Mouse (Mus musculus): Measurements from ENCODE around the gene Pacs1. TPM values are rescaled to one million over a fixed set of nuclear protein-coding genes. Genes with fewer than 3 reads are reported as not detected.
"Not testable (repeated sequence)": the region's sequence is repeated elsewhere in the genome, so short reads cannot be mapped to it uniquely, and the experiment has no call there.

Gene Pacs1
- polyA plus RNA-seq, 1 experiment from 2014 or later: 26.1 TPM

GRCm38 (mm10) chr19:5098363-5099143, 174.4 kb downstream of the Pacs1 start, which contains the start of gene Cnih2:
TSS of gene Cnih2 (minus strand) at chr19:5098521.
- DNase-seq (ENCODE audit: low spot score): peak; percentile 73
- no peaks in the 10 kb centered on the region for H3K9me3 ChIP-seq
- H3K4me3 ChIP-seq: peak within 1 kb of the TSS; percentile 71
- 3% methylated on average over 33 of the region's 48 CpGs for WGBS
- H3K27me3 ChIP-seq (ENCODE audit: insufficient read depth, poor library complexity, severe bottlenecking): peaks cover 12% of the 10 kb centered on the region; the same call in 1 of the 2 replicates
- H3K4me1 ChIP-seq (replicated peaks): peaks cover 67% of the 10 kb centered on the region
- H3K36me3 ChIP-seq: peaks cover 45% of the 10 kb centered on the region
- H3K27ac ChIP-seq: peak within 1 kb of the TSS; percentile 94

DNA sequence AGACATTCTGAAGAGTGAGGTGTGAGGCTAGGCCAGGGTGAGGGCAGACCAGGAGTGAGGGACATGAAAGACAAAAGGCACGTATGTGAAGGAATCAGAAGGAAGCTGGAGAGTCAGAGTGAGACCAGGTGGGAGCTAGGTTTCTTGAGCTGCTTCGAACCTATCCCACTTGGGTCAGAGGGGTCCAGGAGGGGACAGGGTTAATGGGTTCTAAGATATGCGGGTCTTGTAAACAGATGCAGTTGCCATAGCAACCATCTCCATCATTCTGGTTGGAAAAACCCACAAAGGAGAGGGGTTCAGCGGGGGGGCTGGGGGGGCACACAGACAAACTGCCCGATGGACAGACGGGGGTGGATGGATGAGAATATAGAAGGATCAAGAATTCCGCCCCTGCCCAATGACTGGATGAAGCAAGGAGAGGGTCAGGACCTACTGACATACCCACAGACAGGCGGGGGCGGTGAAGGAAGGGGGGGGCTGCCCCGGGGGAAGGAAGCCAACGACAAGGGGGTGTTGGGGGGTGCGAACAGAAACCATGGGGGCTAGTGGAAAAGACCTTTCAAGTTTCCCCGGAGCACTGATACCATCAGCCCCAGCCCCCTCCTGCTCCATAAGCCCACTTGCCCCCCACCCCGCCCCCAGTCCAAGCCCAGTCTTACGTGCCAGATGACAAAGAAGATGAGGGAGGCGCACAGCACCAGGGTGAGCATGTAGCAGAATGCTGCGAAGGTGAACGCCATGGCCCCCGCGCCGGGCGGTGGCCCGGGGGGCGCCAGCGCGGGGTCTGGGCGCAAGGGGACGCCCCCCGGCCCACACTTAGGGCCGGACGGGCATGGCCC, 175.2 kb downstream of the Pacs1 start:
- DNase-seq (ENCODE audit: low spot score): peak; percentile 44
- peak overlapping the region; percentile 94 for H3K27ac ChIP-seq
- peaks cover 70% of the 10 kb centered on the region for H3K4me1 ChIP-seq (replicated peaks)
- 2% methylated on average over 31 of the region's 31 CpGs for WGBS
- no peaks in the 10 kb centered on the region for H3K9me3 ChIP-seq
- H3K27me3 ChIP-seq (ENCODE audit: insufficient read depth, poor library complexity, severe bottlenecking): peaks cover 12% of the 10 kb centered on the region; the same call in 1 of the 2 replicates
- peaks cover 45% of the 10 kb centered on the region for H3K36me3 ChIP-seq
- peak overlapping the region; percentile 71 for H3K4me3 ChIP-seq

DNA sequence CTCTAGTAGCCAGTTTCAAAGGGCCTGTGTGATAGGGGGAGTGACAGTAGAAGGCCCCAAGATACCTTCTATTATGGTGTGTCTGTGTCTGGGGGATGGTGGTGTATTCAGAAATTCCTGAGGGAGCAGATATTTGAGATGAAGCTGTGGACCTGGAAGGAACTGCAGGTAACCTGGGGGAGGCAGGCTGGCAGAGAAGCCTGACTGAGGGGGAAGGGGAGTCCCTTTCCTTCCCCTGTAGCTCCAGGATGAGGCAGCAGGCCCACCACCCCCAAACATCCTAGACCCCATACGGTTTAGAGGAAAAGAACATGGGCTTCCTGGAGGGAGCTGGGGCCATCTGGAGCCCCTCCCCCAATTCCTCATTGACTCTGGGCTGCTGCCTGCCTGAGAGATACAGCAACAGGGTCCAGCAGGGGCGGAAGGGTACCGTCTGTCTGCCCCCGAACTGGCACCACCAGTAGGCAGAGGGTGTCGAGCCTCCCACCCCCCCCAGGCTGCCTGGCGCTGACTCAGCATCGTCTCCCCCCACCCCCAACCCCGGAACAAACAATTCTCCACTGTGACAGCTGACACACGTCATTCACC, 176.9 kb downstream of the Pacs1 start:
- Histone ChIP-seq H3K27me3 (ENCODE audit: insufficient read depth, poor library complexity, severe bottlenecking) (peaks cover 12% of the 10 kb centered on the region; the same call in 1 of the 2 replicates), H3K36me3 (peaks cover 45% of the 10 kb centered on the region), H3K4me3 (peak overlapping the region; percentile 71), H3K27ac (peak overlapping the region; percentile 94), H3K9me3 (no peaks in the 10 kb centered on the region), H3K4me1 (replicated peaks) (peaks cover 70% of the 10 kb centered on the region)
- DNase-seq (ENCODE audit: low spot score): peak; percentile 41
- 9% methylated on average over 9 of the region's 9 CpGs for WGBS

DNA sequence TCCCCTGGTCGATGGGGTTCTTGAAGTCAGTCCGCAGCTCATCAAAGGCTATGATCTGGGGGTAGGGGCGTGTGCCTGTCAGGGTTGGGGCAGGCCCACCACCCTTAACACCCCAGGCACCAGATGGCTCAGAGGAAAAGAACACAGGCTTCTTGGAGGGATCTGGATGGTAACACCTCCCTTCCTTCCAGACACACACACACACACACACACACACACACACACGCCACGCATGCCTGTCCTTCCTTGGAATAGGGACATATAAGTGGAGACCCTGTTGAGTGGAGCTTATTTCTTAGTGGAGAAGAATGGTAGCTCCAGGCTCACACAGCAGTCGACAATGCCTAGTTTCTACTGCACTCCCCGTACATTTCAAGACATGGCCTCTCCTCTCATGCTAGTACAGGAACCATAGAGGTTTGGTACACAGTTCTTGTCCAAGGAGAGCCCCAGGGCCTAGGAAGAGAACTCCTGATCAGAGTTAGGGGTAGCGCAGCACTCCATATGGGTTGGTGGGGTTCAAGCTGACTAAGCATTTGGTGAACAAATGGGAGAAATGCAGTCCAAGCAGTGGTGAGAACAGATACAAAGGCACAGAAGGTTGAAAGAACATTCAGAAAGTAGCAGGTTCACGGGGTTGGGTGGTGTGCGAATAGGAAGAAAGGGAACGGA, 178.0 kb downstream of the Pacs1 start:
- 37% methylated on average over 11 of the region's 11 CpGs for WGBS
- H3K4me1 ChIP-seq (replicated peaks): peaks cover 67% of the 10 kb centered on the region

GRCm38 (mm10) chr19:5094243-5094632, 178.7 kb downstream of the Pacs1 start:
- peak overlapping the region; percentile 71 for H3K4me3 ChIP-seq
- H3K27me3 ChIP-seq (ENCODE audit: insufficient read depth, poor library complexity, severe bottlenecking): 0 out of 2 replicates have a peak, but pooled peaks cover 4% of the 10 kb centered on the region
- under 1% methylated on average over 21 of the region's 21 CpGs for WGBS
- H3K36me3 ChIP-seq: peaks cover 44% of the 10 kb centered on the region
- H3K9me3 ChIP-seq: no peaks in the 10 kb centered on the region
- peak; percentile 98 for DNase-seq (ENCODE audit: low spot score)
- H3K4me1 ChIP-seq (replicated peaks): peaks cover 66% of the 10 kb centered on the region
- peak overlapping the region; percentile 94; the same call in 1 of the 2 replicates for H3K27ac ChIP-seq

More for the DNA sequence above, 178.0 kb downstream of the Pacs1 start:
- peak; percentile 30 for DNase-seq (ENCODE audit: low spot score)
- peaks cover 9% of the 10 kb centered on the region; the same call in 1 of the 2 replicates for H3K27me3 ChIP-seq (ENCODE audit: insufficient read depth, poor library complexity, severe bottlenecking)
- H3K27ac ChIP-seq: peak overlapping the region; percentile 94
- no peaks in the 10 kb centered on the region for H3K9me3 ChIP-seq
- H3K4me3 ChIP-seq: peak overlapping the region; percentile 71
- H3K36me3 ChIP-seq: peaks cover 45% of the 10 kb centered on the region

DNA sequence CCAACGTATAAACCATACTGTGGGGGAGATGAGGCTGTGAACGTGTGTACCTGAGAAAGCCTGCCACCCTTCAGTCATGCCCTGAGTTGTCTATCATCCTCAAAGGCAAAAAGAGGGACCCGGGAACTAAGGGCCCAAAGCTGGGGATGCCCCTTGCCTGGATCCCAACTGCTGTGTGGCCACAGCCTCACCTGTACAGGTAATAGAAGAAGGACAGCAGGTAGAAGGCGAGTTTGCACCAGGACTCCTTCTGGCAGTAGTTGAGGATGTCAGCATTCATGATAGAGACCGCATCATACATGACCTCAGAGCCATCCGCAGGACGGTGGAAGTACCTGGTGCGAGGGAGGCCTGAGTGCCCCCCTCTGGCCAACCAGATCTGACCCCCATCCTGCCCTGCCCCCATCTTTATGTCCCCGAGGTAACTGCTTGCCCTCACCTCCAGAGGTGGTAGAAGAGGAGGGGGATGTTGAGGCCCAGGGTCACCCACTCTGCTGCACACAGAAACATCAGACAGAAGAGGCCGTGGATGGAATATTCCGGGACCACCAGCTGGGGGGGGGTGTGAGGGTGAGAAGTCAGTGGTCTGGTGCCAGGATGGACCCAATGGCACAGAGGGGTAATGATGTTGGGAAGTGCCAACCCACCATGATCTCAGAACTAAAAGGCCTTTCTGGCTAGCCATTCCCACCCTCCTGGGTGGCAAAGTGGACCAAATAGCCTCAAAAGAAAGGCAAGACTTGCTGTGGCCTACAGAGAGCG, 179.3 kb downstream of the Pacs1 start:
- WGBS: 74% methylated on average over 12 of the region's 12 CpGs

GRCm38 (mm10) chr19:5092083-5092482, 180.8 kb downstream of the Pacs1 start:
- Histone ChIP-seq H3K4me3 (no peak overlapping the region), H3K4me1 (replicated peaks) (peaks cover 61% of the 10 kb centered on the region), H3K27me3 (ENCODE audit: insufficient read depth, poor library complexity, severe bottlenecking) (0 out of 2 replicates have a peak, but pooled peaks cover 1% of the 10 kb centered on the region), H3K36me3 (peaks cover 43% of the 10 kb centered on the region), H3K27ac (no peak overlapping the region), H3K9me3 (no peaks in the 10 kb centered on the region)
- WGBS: 92% methylated on average over 10 of the region's 10 CpGs
- DNase-seq (ENCODE audit: low spot score): no peak

More for the DNA sequence above, 179.3 kb downstream of the Pacs1 start:
- Histone ChIP-seq H3K27ac (no peak overlapping the region), H3K36me3 (peaks cover 43% of the 10 kb centered on the region), H3K9me3 (no peaks in the 10 kb centered on the region), H3K4me1 (replicated peaks) (peaks cover 66% of the 10 kb centered on the region), H3K27me3 (ENCODE audit: insufficient read depth, poor library complexity, severe bottlenecking) (0 out of 2 replicates have a peak, but pooled peaks cover 4% of the 10 kb centered on the region), H3K4me3 (peak overlapping the region; percentile 71)
- DNase-seq (ENCODE audit: low spot score): no peak

GRCm38 (mm10) chr19:5089324-5089723, 183.6 kb downstream of the Pacs1 start:
- no peak for DNase-seq (ENCODE audit: low spot score)
- peaks cover 47% of the 10 kb centered on the region for H3K4me1 ChIP-seq (replicated peaks)
- 0 out of 2 replicates have a peak overlapping the region, but pooled peaks have one; percentile 84 for H3K27ac ChIP-seq
- H3K27me3 ChIP-seq (ENCODE audit: insufficient read depth, poor library complexity, severe bottlenecking): peaks cover 23% of the 10 kb centered on the region
- WGBS: 93% methylated on average over 4 of the region's 4 CpGs
- H3K36me3 ChIP-seq: peaks cover 43% of the 10 kb centered on the region
- H3K9me3 ChIP-seq: no peaks in the 10 kb centered on the region
- H3K4me3 ChIP-seq: peak overlapping the region; percentile 84

DNA sequence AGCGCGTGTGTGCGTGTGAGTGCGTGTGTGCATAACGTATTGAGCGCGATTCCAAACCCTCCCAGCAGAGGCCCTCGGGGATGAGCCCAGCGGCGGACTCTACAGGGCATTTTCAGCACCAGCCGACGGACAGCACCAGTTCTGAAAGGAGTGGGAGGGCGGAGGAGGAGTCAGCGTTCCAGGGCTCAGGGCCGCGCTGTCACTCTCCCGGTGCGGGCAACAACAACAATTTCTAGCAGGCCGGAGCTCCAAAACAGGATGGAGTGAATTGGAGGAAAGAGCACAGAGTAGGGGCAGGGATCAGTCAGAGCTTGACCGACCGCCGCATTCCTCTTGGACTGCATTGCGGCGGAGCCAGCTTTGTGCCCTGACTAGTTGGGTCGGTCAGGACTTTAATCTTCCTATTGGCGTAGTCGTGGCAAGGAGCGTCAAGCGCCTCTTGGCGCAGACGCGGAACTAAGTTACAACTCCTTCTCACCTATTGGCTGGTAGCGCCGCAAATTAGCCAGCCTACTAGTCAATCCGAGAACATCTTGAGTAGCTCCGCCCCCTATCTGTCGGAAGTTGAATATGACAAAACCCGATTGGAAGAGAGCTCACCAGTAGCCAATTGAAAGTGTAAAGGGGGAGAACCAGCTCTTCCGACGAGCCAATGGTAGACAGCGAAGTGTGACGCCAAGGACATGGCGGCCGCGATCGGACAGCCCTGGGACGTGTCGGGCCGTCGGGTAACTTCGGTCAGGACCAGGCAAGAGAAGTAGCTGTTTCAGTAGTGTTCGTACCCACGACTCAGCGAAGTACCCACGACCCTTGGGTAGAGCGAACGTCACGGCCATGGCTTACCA, 184.8 kb downstream of the Pacs1 start, which contains the start of gene Yif1a:
Gene Yif1a (plus strand): TSS at position 655 of the 845 bp plus-strand sequence.
- peak; percentile 93 for DNase-seq (ENCODE audit: low spot score)
- Histone ChIP-seq H3K27ac (peak within 1 kb of the TSS; percentile 84), H3K27me3 (ENCODE audit: insufficient read depth, poor library complexity, severe bottlenecking) (peaks cover 35% of the 10 kb centered on the region), H3K36me3 (peaks cover 38% of the 10 kb centered on the region), H3K4me1 (replicated peaks) (peaks cover 36% of the 10 kb centered on the region), H3K4me3 (peak within 1 kb of the TSS; percentile 84), H3K9me3 (no peaks in the 10 kb centered on the region)
- under 1% methylated on average over 58 of the region's 58 CpGs for WGBS

DNA sequence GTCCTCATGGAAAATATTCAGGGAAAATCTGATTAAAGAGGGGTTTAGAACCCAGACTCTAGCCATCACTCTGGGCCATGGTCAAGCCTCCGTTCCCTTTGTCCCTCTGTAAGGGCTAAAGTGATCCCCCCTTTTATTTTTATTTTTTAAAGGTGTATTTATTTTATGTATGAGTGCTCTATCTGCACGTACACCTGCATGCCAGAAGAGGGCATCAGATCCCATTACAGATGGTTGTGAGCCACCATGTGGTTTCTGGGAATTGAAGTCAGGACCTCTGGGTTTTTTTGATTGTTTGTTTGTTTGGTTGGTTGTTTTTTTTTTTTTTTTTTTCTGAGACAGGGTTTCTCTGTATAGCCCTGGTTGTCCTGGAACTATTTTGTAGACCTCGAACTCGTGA, 186.4 kb downstream of the Pacs1 start:
- Histone ChIP-seq H3K4me1 (replicated peaks) (peaks cover 36% of the 10 kb centered on the region), H3K36me3 (peaks cover 22% of the 10 kb centered on the region), H3K27me3 (ENCODE audit: insufficient read depth, poor library complexity, severe bottlenecking) (peaks cover 51% of the 10 kb centered on the region)
- 58% methylated on average over 4 of the region's 4 CpGs for WGBS
- H3K9me3 ChIP-seq; DNase-seq (ENCODE audit: low spot score); H3K4me3 ChIP-seq; H3K27ac ChIP-seq: not testable (repeated sequence)
